ENCODE assay signal across 17 mouse cellular contexts in genomic region chr11:82473137-82473621, GRCm38 (mm10).
DNase-seq lines count a peak whose midpoint lies in the region; ATAC-seq and TF ChIP-seq lines count a peak whose summit lies in the region.
"Had no signal": no experiment of that assay in that cellular context is flagged by ENCODE, and none has a peak within 500 bp of the region (broad histone marks: within the 10 kb centered on the region; RNA-seq: fewer than 3 reads in every experiment).

No protein-coding gene starts in this region.

- H3K9me3 ChIP-seq in neural tube, embryonic 11.5 days (ENCODE audit: control insufficient read depth, low read length) = no peaks in the 10 kb centered on the region
- H3K9me3 ChIP-seq in hindbrain, embryonic 11.5 days (ENCODE audit: control insufficient read depth, low read length) = no peaks in the 10 kb centered on the region
- H3K9me3 ChIP-seq in midbrain, embryonic 13.5 days = no peaks in the 10 kb centered on the region
- H3K9me3 ChIP-seq: liver, embryonic 13.5 days had no signal

- no peak overlapping the region for H3K9ac ChIP-seq in neural tube, embryonic 11.5 days (ENCODE audit: low read length)
- H3K9ac ChIP-seq in hindbrain, embryonic 11.5 days (ENCODE audit: low read depth, low read length) = no peak overlapping the region
- H3K9ac ChIP-seq in midbrain, embryonic 13.5 days (replicated peaks) = no peak overlapping the region
- H3K9ac ChIP-seq: liver, embryonic 13.5 days had no signal

- peak; percentile 47 for DNase-seq in neural tube, embryonic 11.5 days (ENCODE audit: low spot score)
- DNase-seq in neural tube, embryonic 10.5 days (ENCODE audit: extremely low spot score, low spot score) = no peak
- peak; percentile 34 for DNase-seq in hindbrain, embryonic 11.5 days (ENCODE audit: low spot score)
- peak; percentile 57 for DNase-seq in retina, embryonic 14.5 days (ENCODE audit: low spot score)
- no peak for DNase-seq in kidney, adult 2 months
- no peak for DNase-seq in layer of hippocampus, postnatal 10 days (ENCODE audit: low spot score in 2 of 2)
- DNase-seq in left cerebral cortex, adult 18-20 months (ENCODE audit: low spot score in 2 of 2) = no peak
- DNase-seq: adrenal gland, postnatal 10 days; cerebellum, postnatal 25 days; kidney, postnatal 14 days; layer of hippocampus, adult 9-11 months; liver, embryonic 13.5 days; spleen, adult 18-20 months had no signal

- no peak overlapping the region for H3K4me2 ChIP-seq in neural tube, embryonic 11.5 days (ENCODE audit: low read depth)
- no peak overlapping the region for H3K4me2 ChIP-seq in hindbrain, embryonic 11.5 days (replicated peaks; ENCODE audit: low read depth, low read length)
- H3K4me2 ChIP-seq in midbrain, embryonic 13.5 days (replicated peaks) = no peak overlapping the region
- H3K4me2 ChIP-seq: liver, embryonic 13.5 days had no signal

- peak; percentile 53; the same call in 1 of the 2 replicates for ATAC-seq in neural tube, embryonic 11.5 days (ENCODE audit: insufficient read depth, low FRiP score, low TSS enrichment)
- ATAC-seq in hindbrain, embryonic 11.5 days (ENCODE audit: low FRiP score) = peak; percentile 45; the same call in 1 of the 2 replicates
- peak; percentile 80 for ATAC-seq in midbrain, embryonic 13.5 days
- ATAC-seq: inflammation-experienced regulatory T-cells, adult 6 months; lung, postnatal 0 days had no signal

- H3K27ac ChIP-seq in neural tube, embryonic 11.5 days (ENCODE audit: low read depth, low read length) = peak overlapping the region; percentile 11
- H3K27ac ChIP-seq in hindbrain, embryonic 11.5 days (ENCODE audit: low read depth, low read length) = peak overlapping the region; percentile 30
- H3K27ac ChIP-seq in midbrain, embryonic 13.5 days = peak overlapping the region; percentile 59
- no peak overlapping the region for H3K27ac ChIP-seq in kidney, adult 2 months (ENCODE audit: insufficient read depth, low read depth, low read length)
- H3K27ac ChIP-seq: liver, embryonic 13.5 days; stomach, postnatal 0 days had no signal

- 0 out of 2 replicates have a peak, but pooled peaks cover 3% of the 10 kb centered on the region for H3K4me1 ChIP-seq in neural tube, embryonic 11.5 days (ENCODE audit: control insufficient read depth, insufficient read depth, low read length)
- peaks cover 4% of the 10 kb centered on the region for H3K4me1 ChIP-seq in hindbrain, embryonic 11.5 days (replicated peaks; ENCODE audit: control insufficient read depth, insufficient read depth, low read length)
- peaks cover 20% of the 10 kb centered on the region for H3K4me1 ChIP-seq in midbrain, embryonic 13.5 days (replicated peaks)
- H3K4me1 ChIP-seq in kidney, adult 2 months (ENCODE audit: control insufficient read depth, insufficient read depth, low read length) = no peaks in the 10 kb centered on the region
- H3K4me1 ChIP-seq: liver, embryonic 13.5 days had no signal

- no peaks in the 10 kb centered on the region for H3K36me3 ChIP-seq in neural tube, embryonic 11.5 days (ENCODE audit: control insufficient read depth, insufficient read depth, low read length)
- no peaks in the 10 kb centered on the region for H3K36me3 ChIP-seq in hindbrain, embryonic 11.5 days (ENCODE audit: control insufficient read depth, insufficient read depth, low read length)
- no peaks in the 10 kb centered on the region for H3K36me3 ChIP-seq in midbrain, embryonic 13.5 days
- no peaks in the 10 kb centered on the region for H3K36me3 ChIP-seq in kidney, adult 2 months (ENCODE audit: control insufficient read depth, insufficient read depth, low read length)
- H3K36me3 ChIP-seq: liver, embryonic 13.5 days had no signal

- no peak for TF ChIP-seq POLR2A in kidney, adult 2 months (IDR thresholded peaks at IDR 0.05; ENCODE audit: low read depth, low read length)

- no peak for TF ChIP-seq CTCF in kidney, adult 2 months (conservative IDR thresholded peaks at IDR 0.05; ENCODE audit: insufficient read depth, insufficient read length, low read depth, low read length)

- 34% methylated on average over 12 of the region's 12 CpGs for WGBS in neural tube, embryonic 11.5 days
- WGBS in hindbrain, embryonic 11.5 days = 36% methylated on average over 12 of the region's 12 CpGs
- 20% methylated on average over 12 of the region's 12 CpGs for WGBS in midbrain, embryonic 13.5 days
- WGBS in kidney, adult 2 months = 38% methylated on average over 12 of the region's 12 CpGs

- H3K4me3 ChIP-seq in neural tube, embryonic 11.5 days (ENCODE audit: low read depth, low read length) = no peak overlapping the region
- H3K4me3 ChIP-seq in hindbrain, embryonic 11.5 days (ENCODE audit: low read depth, low read length) = no peak overlapping the region
- no peak overlapping the region for H3K4me3 ChIP-seq in midbrain, embryonic 13.5 days (replicated peaks)
- H3K4me3 ChIP-seq in kidney, adult 2 months (ENCODE audit: insufficient read depth, low read depth, low read length) = no peak overlapping the region
- H3K4me3 ChIP-seq: liver, embryonic 13.5 days had no signal

- H3K27me3 ChIP-seq in neural tube, embryonic 11.5 days (ENCODE audit: control insufficient read depth, insufficient read depth, low read length) = no peaks in the 10 kb centered on the region
- H3K27me3 ChIP-seq in hindbrain, embryonic 11.5 days (ENCODE audit: control insufficient read depth, insufficient read depth, low read length) = no peaks in the 10 kb centered on the region
- no peaks in the 10 kb centered on the region for H3K27me3 ChIP-seq in midbrain, embryonic 13.5 days
- H3K27me3 ChIP-seq in kidney, adult 2 months (replicated peaks; ENCODE audit: control insufficient read depth, insufficient read depth, low read length) = no peaks in the 10 kb centered on the region
- H3K27me3 ChIP-seq: liver, embryonic 13.5 days had no signal

Comparison
In these comparisons a context has a peak if more than half of its experiments do, and no peak if none do; other contexts are left out.
1. DNase-seq: peak in neural tube, embryonic 11.5 days (single experiment), hindbrain, embryonic 11.5 days (single experiment) and retina, embryonic 14.5 days (single experiment); none in neural tube, embryonic 10.5 days (single experiment), kidney, adult 2 months (single experiment), layer of hippocampus, postnatal 10 days (0 of 2) and left cerebral cortex, adult 18-20 months (0 of 2).
2. Peak in every context shown above with its lines, with median percentiles within 50 percentile points of each other: ATAC-seq.